Mouse (Mus musculus): ENCODE measurements around the gene Efna5. TPM values are rescaled to one million over a fixed set of nuclear protein-coding genes. Genes with fewer than 3 reads are reported as not detected.

Gene Efna5
- polyA plus RNA-seq (2015; fragmentation: Nextera tagmentation; extraction: Ambion mirVana), result 34.6 and 36.1 TPM in 2 replicates

DNA sequence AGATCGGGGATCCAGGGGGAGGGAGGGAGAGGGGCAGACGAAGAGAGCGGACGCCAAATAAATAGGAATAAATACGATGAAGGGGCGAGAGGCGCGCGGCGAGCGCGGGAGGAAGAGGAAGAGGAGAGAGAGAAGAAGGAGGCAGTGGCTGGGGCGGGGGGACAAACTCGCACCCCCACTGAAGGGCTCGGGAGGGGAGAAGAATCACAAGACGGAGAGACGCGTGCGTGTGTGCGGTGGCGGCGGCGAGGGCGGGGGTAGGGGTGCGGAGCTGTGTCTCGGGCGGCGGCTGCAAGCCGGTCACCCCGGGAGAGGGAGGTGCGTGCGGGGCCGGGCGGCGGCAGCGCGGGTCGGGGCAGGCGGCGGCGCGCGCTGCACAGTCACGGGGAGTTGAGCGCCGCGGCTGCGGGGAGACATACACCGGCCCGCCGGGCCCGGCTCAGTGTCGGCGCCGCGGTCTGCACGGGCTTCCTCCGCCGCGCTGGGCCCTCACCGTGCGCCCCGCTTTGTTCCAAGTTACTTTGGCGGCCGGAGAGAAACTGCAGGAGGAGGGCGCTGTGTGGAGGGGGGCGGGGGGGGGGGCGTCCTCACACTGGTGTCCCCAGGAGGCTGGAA lies at the start of gene Efna5:
TSS of gene Efna5 (minus strand) at position 142 of the 615 bp plus-strand sequence.
- H3K9ac ChIP-seq, result peak within 1 kb of the TSS; percentile 70
- no peaks in the 10 kb centered on the region for H3K4me1 ChIP-seq
- H3K4me2 ChIP-seq, result peak within 1 kb of the TSS; percentile 78
- H3K27ac ChIP-seq, result peak within 1 kb of the TSS; percentile 95
- H3K4me3 ChIP-seq (replicated peaks), result peak within 1 kb of the TSS; percentile 73
- H3K27me3 ChIP-seq (replicated peaks), result no peaks in the 10 kb centered on the region
- no peaks in the 10 kb centered on the region for H3K36me3 ChIP-seq
- H3K9me3 ChIP-seq, result no peaks in the 10 kb centered on the region
- ATAC-seq (ENCODE audit: insufficient read depth, low FRiP score, low read depth), result no peak; the same call in 1 of the 2 replicates
- WGBS, result under 1% methylated on average over 49 of the region's 68 CpGs

DNA sequence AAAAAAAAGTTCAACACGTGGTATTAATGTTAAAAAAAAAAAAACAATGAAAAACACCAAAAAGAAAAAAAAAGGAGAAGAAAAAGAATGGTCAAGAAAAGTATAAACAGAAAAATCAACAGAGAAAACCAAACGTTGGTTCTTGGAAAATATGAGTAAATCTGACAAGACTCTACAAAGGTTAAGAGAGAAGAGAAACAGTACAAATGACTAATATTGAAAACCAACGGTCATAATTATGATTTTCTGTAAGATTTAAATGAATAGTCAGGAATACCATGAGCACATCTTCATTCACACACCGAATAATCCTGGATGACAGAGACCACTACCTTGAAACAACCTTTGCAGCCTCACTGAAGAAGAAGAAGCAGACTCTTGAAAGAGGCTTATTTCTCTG lies 34.2 kb upstream of the Efna5 start:
- Histone ChIP-seq H3K4me3 (replicated peaks) (no peak overlapping the region), H3K4me2 (no peak overlapping the region), H3K4me1 (no peaks in the 10 kb centered on the region), H3K36me3 (no peaks in the 10 kb centered on the region), H3K27ac (no peak overlapping the region), H3K9ac (no peak overlapping the region), H3K9me3 (no peaks in the 10 kb centered on the region), H3K27me3 (replicated peaks) (no peaks in the 10 kb centered on the region)
- ATAC-seq (ENCODE audit: insufficient read depth, low FRiP score, low read depth), result no peak
- 70% methylated on average over 4 of the region's 4 CpGs for WGBS

DNA sequence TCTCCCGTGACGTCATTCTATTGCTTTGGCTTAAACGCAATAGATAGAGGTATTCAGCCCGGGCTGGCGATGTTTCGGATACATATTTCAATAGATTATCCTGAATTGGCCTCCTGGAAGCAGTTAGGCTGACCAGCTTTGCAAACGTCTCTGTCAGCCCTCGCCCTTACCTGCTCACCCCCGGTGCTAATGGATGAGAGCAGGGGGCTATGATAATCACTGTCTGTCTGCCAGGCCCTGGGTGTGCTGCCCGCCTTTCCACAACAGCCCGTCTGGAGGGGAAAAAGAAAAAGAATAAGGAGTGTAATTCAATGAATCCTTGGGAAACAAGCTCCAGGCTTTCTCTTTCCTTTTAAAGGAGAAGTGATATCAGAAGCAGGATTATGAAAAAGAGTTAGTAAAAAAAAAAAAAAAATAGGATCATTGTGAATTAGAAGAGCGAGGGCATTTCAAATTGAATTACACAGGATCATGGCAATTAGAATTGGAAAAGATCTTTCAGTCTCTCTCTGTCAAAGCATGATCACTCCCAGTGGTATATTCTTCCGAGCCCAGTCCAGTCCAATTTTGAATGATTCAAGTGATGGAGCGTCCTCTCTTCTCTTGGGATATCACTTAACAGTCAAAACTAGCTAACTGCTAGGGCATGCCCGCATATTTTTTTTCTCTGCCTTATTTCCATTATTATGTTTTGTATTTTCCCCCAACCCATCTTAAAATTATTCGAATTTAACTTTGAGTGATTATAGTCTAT lies 24.8 kb upstream of the Efna5 start:
- Histone ChIP-seq H3K4me1 (no peaks in the 10 kb centered on the region), H3K9ac (no peak overlapping the region), H3K4me2 (no peak overlapping the region), H3K27ac (no peak overlapping the region), H3K36me3 (no peaks in the 10 kb centered on the region), H3K27me3 (replicated peaks) (no peaks in the 10 kb centered on the region), H3K4me3 (replicated peaks) (no peak overlapping the region), H3K9me3 (no peaks in the 10 kb centered on the region)
- no peak for ATAC-seq (ENCODE audit: insufficient read depth, low FRiP score, low read depth)
- WGBS, result 74% methylated on average over 16 of the region's 16 CpGs

DNA sequence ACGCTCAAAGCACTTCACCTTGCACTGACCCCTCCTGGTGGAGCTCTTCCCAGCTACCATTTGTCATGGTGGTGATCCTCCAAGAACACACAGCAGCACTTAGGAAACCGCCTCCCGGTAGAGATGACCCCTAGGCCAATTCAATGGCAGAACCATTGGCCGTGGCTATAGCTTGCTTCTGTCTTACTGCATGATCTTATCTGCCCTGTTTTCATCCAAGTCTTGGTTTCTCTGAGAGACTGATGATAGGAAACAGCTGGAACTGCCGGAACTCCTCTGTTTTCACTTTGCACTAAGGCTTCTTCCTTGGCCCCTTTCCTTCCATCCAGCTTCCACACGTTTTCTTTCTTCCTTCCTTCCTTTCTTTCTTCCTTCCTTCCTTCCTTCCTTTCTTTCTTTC lies 17.9 kb upstream of the Efna5 start:
- Histone ChIP-seq H3K9ac (no peak overlapping the region), H3K27ac (no peak overlapping the region), H3K4me2 (no peak overlapping the region), H3K4me1 (no peaks in the 10 kb centered on the region), H3K4me3 (replicated peaks) (no peak overlapping the region), H3K27me3 (replicated peaks) (no peaks in the 10 kb centered on the region), H3K36me3 (no peaks in the 10 kb centered on the region), H3K9me3 (no peaks in the 10 kb centered on the region)
- WGBS, result 49% methylated on average over 6 of the region's 6 CpGs
- no peak for ATAC-seq (ENCODE audit: insufficient read depth, low FRiP score, low read depth)

DNA sequence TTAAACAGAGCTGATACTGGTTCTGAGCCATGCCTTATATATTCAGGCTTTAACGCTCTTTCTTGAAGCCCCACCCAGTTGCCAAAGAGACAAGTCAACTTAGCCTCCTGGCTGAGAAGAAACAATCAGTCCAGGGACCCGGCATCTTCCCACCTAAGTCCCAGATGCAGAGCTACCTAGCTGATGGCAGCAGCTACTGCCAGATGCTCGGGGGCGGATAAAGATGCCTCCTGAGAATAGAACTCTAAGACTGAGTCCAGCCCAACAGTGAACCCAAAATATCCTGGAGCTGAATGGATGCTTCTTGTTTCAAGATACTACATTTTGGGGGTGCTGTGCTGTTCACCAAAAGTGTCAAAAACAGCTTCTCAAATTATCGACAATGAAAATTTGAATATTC lies 8.9 kb upstream of the Efna5 start:
- no peak overlapping the region for H3K9ac ChIP-seq
- no peaks in the 10 kb centered on the region for H3K27me3 ChIP-seq (replicated peaks)
- 88% methylated on average over 5 of the region's 5 CpGs for WGBS
- no peak overlapping the region for H3K4me3 ChIP-seq (replicated peaks)
- no peaks in the 10 kb centered on the region for H3K4me1 ChIP-seq
- H3K9me3 ChIP-seq, result no peaks in the 10 kb centered on the region
- H3K36me3 ChIP-seq, result no peaks in the 10 kb centered on the region
- H3K4me2 ChIP-seq, result no peak overlapping the region
- no peak for ATAC-seq (ENCODE audit: insufficient read depth, low FRiP score, low read depth)
- H3K27ac ChIP-seq, result no peak overlapping the region

DNA sequence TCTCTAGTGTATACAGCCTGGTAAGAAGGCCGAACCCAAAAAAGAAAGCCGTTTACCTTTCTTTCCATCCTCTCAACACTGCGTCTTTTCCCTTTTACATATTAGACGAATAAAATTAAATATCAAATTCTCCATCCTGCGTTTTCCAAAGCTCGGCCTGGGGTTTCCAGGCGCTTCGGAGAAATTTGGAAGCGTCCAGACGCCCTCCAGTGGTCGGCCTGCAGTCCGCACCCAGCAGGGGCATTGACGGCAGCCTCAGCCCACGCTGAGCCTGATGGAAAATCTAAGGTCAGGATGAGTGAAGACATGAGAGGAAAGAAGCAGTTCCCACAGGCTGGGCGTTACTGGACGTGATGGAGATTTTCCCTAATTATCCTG lies 3.0 kb upstream of the Efna5 start:
- H3K4me2 ChIP-seq, result peak overlapping the region; percentile 78
- H3K9ac ChIP-seq, result peak overlapping the region; percentile 33; the same call in 1 of the 2 replicates
- under 1% methylated on average over 16 of the region's 16 CpGs for WGBS
- H3K27ac ChIP-seq, result peak overlapping the region; percentile 48
- H3K27me3 ChIP-seq (replicated peaks), result no peaks in the 10 kb centered on the region
- ATAC-seq (ENCODE audit: insufficient read depth, low FRiP score, low read depth), result no peak
- H3K4me3 ChIP-seq (replicated peaks), result peak overlapping the region; percentile 73
- no peaks in the 10 kb centered on the region for H3K4me1 ChIP-seq
- H3K36me3 ChIP-seq, result no peaks in the 10 kb centered on the region
- H3K9me3 ChIP-seq, result no peaks in the 10 kb centered on the region

DNA sequence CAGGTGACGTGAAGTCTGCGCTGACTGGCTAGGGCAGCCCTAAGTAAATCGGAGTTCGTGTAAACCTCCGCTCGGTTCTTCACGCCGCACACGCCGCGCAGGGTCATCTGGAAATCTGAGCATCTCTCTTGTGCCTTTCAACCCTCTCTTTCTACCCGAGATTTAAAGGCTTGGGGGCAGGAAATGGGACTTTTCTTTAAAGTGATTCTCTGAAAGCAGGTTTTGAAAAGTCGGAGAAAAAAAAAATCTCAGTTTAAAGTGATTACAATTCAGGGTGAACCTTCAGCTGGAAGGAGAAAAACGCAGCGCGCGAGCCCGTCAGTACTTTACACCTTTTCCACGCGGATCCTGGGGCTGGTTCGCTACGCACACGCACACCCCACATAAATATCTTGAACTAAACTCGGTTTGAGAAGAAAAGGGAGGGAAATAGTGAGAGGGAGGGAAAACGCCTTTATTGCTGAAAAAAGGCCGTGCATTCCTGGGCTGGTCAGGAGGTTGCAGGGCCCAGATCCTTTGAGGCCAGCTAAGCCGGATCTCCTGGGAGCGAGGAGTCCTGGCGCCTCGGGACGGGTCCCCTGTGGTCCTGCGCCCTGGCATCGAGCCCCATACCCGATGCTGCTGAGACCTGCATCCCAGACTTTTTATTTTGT lies 2.5 kb upstream of the Efna5 start:
- WGBS, result under 1% methylated on average over 34 of the region's 34 CpGs
- Histone ChIP-seq H3K36me3 (no peaks in the 10 kb centered on the region), H3K9ac (peak overlapping the region; percentile 33; the same call in 1 of the 2 replicates), H3K27me3 (replicated peaks) (no peaks in the 10 kb centered on the region), H3K9me3 (no peaks in the 10 kb centered on the region), H3K4me3 (replicated peaks) (peak overlapping the region; percentile 73), H3K4me1 (no peaks in the 10 kb centered on the region), H3K27ac (peak overlapping the region; percentile 48), H3K4me2 (peak overlapping the region; percentile 78)
- no peak for ATAC-seq (ENCODE audit: insufficient read depth, low FRiP score, low read depth)

DNA sequence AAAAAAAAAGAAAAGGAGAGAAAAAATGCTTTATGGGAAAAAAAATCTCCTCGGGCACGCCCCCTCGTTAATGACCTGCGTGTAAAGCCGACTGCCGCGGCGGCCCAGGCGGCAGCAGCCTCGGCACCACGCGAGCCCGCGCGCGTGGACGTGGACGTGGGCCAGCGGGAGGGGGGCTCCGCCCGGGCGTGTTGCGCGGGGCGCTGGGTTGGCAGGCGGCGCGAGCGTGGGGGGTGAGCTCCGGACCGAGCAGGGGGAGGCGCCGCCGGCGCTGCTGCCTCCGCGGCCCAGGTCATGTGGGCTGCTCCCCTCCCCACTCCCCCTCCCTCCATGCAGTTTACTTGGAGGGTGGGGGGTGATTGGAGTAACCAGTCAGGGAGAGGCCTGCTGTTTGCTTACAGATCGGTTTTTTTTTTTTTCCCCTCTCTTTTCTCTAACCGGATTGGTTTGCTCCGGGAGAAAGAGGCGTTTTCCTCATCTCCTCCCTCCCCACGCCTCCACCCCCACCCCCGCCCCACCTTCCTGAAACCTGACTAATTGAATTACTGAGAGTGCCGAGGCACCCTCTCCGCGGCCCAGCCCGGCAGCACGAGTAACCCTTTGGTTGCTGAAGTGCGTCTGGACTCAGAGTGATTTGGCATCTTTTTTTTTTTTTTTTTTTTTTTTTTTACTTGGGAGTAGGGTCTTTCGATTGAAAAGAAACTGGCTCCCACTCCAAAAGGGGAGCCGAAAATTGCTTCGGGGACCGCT lies 1.8 kb upstream of the Efna5 start:
- H3K4me1 ChIP-seq, result no peaks in the 10 kb centered on the region
- peak overlapping the region; percentile 70; the same call in 1 of the 2 replicates for H3K9ac ChIP-seq
- under 1% methylated on average over 43 of the region's 53 CpGs for WGBS
- H3K9me3 ChIP-seq, result no peaks in the 10 kb centered on the region
- H3K4me3 ChIP-seq (replicated peaks), result peak overlapping the region; percentile 73
- no peaks in the 10 kb centered on the region for H3K36me3 ChIP-seq
- H3K27me3 ChIP-seq (replicated peaks), result no peaks in the 10 kb centered on the region
- H3K27ac ChIP-seq, result peak overlapping the region; percentile 95
- peak; percentile 87 for ATAC-seq (ENCODE audit: insufficient read depth, low FRiP score, low read depth)
- H3K4me2 ChIP-seq, result peak overlapping the region; percentile 78

DNA sequence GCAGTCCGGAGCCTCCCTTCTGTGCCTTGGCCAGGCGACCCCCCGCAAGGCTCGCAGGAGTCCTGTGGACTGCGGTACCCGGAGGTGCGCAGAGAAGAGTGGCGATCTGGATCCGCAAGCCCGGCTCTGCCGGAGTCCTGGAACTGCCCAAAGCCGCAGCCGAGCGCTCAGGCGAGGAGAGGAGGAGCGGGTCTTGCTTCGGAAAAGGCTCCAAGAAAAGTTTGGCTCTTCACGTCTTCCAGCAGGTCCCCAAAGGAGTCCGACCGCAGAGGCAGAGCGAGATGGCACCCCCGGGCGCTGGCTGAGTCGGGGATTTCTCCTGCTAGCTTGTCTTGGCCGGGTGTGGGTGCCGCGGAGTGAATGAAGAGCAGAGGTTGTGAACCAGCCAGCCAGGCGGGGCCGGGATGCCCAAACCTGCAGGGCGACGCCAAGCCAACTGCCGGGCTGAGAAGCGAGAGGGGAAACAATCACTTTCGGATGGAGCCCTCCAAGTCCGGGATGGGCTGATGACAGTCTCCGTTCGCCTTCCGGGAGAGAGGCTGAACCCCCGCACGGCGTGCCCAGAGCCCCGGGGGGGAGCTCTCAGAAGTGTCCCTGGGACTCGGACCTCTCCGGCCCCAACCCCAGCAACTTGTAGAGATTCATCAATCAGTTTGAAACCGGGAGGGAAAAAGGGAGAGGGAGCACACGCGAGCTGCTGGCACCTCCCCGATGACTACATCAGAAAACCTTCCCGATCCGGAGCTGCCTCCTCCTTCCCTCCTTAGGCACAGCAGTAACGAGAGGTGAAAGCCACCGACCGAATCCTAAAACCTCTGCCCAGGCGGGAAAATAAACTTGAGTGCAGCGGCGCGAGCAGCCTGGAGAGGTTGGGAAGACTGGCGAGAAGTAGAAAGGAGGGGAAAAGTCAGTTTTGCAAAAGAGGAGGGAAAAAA lies 941 bp upstream of the Efna5 start:
- H3K9ac ChIP-seq, result peak overlapping the region; percentile 70
- H3K4me3 ChIP-seq (replicated peaks), result peak overlapping the region; percentile 73
- H3K4me2 ChIP-seq, result peak overlapping the region; percentile 78
- WGBS, result under 1% methylated on average over 58 of the region's 58 CpGs
- no peaks in the 10 kb centered on the region for H3K4me1 ChIP-seq
- ATAC-seq (ENCODE audit: insufficient read depth, low FRiP score, low read depth), result peak; percentile 11; the same call in 1 of the 2 replicates
- H3K36me3 ChIP-seq, result no peaks in the 10 kb centered on the region
- H3K9me3 ChIP-seq, result no peaks in the 10 kb centered on the region
- no peaks in the 10 kb centered on the region for H3K27me3 ChIP-seq (replicated peaks)
- H3K27ac ChIP-seq, result peak overlapping the region; percentile 95

DNA sequence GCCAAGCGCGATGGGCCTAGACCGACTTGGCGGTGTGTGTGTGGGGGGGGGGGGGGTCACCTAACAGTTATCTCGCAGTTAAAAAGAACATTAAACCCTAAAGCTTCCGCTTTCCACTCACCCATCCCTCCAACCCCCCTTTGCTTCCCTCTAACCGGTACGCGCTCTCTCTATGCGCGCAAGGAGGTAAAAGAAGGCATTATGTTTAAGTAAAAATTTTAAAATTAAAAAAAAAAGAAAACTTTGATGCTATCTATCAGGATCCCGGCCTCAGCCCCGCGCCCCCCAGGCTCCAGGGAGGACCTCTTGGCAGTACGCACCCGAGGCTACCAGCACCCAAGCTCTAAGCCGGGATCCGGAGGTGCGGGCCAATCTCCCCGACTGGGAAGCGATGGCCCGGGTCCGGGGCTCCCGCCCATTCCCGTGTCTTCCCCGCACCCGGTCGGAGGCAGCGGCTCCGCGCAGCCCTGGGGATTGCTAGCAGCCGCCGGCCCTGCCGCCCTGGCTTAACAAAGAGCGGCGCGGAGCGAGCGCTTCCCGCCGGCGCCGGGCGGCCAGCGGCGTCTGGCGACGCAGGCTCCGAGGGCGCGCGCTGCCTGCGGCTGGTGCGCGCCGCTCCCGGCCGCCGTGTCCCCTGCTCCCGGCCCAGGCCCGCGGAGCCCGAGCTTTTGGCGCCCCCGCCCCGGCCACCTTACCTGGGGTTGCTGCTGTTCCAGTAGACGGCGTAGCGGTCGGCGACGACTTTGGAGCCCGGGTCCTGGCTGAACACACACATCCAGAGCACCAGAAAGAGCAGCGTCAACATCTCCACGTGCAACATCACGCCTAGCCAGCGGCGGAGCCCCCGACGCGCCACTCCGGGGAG lies 574 bp downstream of the Efna5 start:
- Histone ChIP-seq H3K27ac (peak overlapping the region; percentile 95), H3K36me3 (no peaks in the 10 kb centered on the region), H3K4me1 (no peaks in the 10 kb centered on the region), H3K4me2 (peak overlapping the region; percentile 78), H3K4me3 (replicated peaks) (peak overlapping the region; percentile 73), H3K27me3 (replicated peaks) (no peaks in the 10 kb centered on the region), H3K9me3 (no peaks in the 10 kb centered on the region), H3K9ac (peak overlapping the region; percentile 70)
- 0 out of 2 replicates have a peak, but pooled peaks have one; percentile 3 for ATAC-seq (ENCODE audit: insufficient read depth, low FRiP score, low read depth)
- under 1% methylated on average over 74 of the region's 82 CpGs for WGBS
